Mouse (Mus musculus): ENCODE results near the gene Celf2. TPM values are rescaled to one million over a fixed set of nuclear protein-coding genes. Genes with fewer than 3 reads are reported as not detected.

The Celf2 gene
- polyA plus RNA-seq, 1 experiment from 2014 or later = 322 TPM

DNA sequence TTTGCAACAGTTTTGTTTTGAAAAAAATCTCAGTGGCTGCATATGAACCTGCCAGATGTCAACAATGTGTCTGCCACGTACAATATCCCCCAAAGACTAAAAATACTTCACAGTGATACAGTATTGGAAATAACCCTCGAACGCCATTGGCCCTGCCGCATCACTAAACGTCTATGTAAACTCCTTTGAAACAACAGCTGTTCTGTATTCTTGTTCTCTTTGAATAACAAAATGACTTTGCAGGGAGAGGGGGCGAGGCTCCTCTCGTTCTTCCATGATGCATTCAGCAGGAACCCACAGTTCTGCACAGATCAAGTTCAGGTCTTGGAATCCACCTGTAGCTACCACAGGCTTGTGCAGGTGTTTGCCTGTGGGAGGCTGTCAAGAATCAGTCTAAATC, 597.4 kb downstream of the Celf2 start:
- no peaks in the 10 kb centered on the region for H3K36me3 ChIP-seq
- H3K4me1 ChIP-seq = peaks cover 30% of the 10 kb centered on the region
- no peaks in the 10 kb centered on the region for H3K27me3 ChIP-seq
- 0 out of 2 replicates have a peak overlapping the region, but pooled peaks have one; percentile 4 for H3K27ac ChIP-seq (replicated peaks)
- H3K4me3 ChIP-seq = no peak overlapping the region
- no peaks in the 10 kb centered on the region for H3K9me3 ChIP-seq
- no peak overlapping the region for H3K4me2 ChIP-seq (replicated peaks)
- ATAC-seq (replicated peaks) = peak; percentile 24; the same call in 1 of the 2 replicates
- no peak overlapping the region for H3K9ac ChIP-seq (replicated peaks)
- 18% methylated on average over 7 of the region's 7 CpGs for WGBS

DNA sequence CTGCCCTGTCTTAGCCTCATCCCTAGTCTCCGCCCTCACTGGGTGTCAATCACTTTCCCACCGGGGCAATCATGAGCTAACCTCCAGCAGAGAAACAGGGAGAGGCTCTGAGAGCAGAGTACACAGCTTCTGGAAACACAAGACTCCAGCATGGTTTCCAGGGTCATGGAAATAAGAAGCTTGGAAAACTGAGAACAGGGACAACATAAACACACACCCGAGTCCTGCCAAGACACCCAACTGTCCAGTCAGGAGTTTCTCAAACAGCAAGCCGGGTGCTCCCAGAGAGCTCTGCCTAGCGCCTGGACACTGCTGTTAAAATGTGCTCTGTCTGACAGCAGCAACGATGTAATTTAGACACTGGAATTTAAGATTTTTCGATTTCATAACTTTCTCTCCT, 599.4 kb downstream of the Celf2 start:
- Histone ChIP-seq H3K4me3 (no peak overlapping the region), H3K27ac (replicated peaks) (no peak overlapping the region), H3K36me3 (no peaks in the 10 kb centered on the region), H3K27me3 (no peaks in the 10 kb centered on the region), H3K4me1 (peaks cover 32% of the 10 kb centered on the region), H3K9me3 (no peaks in the 10 kb centered on the region), H3K4me2 (replicated peaks) (no peak overlapping the region), H3K9ac (replicated peaks) (no peak overlapping the region)
- 83% methylated on average over 7 of the region's 7 CpGs for WGBS
- ATAC-seq (replicated peaks) = no peak

DNA sequence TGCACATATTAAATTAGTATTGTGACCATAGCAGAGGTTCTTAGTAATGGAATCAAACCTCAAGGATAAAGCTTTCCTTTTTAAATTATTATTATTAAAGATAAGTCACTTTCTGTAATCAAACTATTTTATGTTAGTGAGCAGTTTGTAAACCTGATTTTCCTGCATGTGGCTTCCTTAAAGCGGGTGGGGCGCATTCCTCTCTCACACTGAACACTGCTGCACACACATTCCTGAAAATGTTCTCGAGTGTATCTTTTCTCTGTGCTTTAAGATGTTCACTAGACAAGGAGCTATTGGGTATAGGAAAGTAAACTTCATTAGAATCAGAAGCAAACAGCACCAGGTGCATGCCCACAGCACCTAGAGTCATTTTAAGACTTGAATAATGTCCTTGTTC, 605.0 kb downstream of the Celf2 start:
- ATAC-seq (replicated peaks) = no peak
- H3K27me3 ChIP-seq = no peaks in the 10 kb centered on the region
- H3K4me1 ChIP-seq = peaks cover 12% of the 10 kb centered on the region
- 0 out of 2 replicates have a peak overlapping the region, but pooled peaks have one; percentile 23 for H3K27ac ChIP-seq (replicated peaks)
- no peak overlapping the region for H3K4me2 ChIP-seq (replicated peaks)
- H3K9me3 ChIP-seq = no peaks in the 10 kb centered on the region
- H3K9ac ChIP-seq (replicated peaks) = no peak overlapping the region
- no peak overlapping the region for H3K4me3 ChIP-seq
- WGBS = 74% methylated on average over 3 of the region's 3 CpGs
- no peaks in the 10 kb centered on the region for H3K36me3 ChIP-seq

DNA sequence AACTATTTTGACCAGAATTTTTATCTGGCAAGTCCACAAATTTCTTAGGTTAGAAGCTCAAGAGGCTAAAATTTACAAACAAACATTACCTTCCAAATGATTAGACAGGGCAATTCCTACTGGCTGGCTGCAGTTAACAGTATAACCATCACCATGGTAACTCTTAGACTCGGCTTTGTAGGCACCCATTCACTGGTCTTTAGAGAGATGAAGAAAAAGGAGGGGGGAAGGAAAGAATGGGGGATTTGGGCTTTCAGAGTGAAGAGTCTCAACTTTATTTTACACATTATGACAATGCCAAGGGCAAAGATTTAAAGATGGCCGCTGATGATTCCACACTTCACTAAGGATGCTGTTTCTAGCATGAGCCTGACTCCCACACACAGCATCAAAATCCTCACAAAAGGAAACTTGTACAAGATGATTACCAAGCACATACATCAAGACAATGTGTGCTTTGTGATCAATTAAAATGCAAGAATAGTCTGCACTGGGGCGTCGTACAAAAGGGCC, 606.1 kb downstream of the Celf2 start:
- Histone ChIP-seq H3K27me3 (no peaks in the 10 kb centered on the region), H3K36me3 (no peaks in the 10 kb centered on the region), H3K4me3 (no peak overlapping the region), H3K9me3 (no peaks in the 10 kb centered on the region), H3K4me1 (peaks cover 12% of the 10 kb centered on the region), H3K9ac (replicated peaks) (no peak overlapping the region), H3K27ac (replicated peaks) (peak overlapping the region; percentile 56; the same call in 1 of the 2 replicates), H3K4me2 (replicated peaks) (peak overlapping the region; percentile 7; the same call in 1 of the 2 replicates)
- peak; percentile 88 for ATAC-seq (replicated peaks)
- 4% methylated on average over 4 of the region's 4 CpGs for WGBS

DNA sequence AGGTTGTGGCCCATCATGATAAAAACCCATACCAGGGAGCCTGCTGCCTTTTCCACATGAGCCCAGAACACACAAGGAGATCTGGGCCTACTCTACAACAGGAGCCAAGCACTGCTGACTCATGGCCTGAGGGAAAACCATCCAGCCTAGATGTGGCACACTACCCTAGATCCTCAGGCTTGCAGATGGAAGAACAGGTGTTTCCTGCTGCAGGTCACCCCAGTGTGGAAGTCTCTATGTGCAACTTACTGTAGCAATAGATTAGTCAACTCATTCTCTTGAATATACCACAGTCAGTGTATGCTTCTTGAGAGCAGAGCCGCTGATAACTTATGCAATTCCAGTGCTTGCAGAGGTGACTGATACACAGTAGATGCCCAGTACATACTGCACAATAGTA, 612.5 kb downstream of the Celf2 start:
- H3K4me2 ChIP-seq (replicated peaks) = no peak overlapping the region
- H3K36me3 ChIP-seq = no peaks in the 10 kb centered on the region
- H3K4me1 ChIP-seq = no peaks in the 10 kb centered on the region
- ATAC-seq (replicated peaks) = no peak
- H3K27ac ChIP-seq (replicated peaks) = no peak overlapping the region
- H3K9ac ChIP-seq (replicated peaks) = no peak overlapping the region
- H3K9me3 ChIP-seq = no peaks in the 10 kb centered on the region
- no peak overlapping the region for H3K4me3 ChIP-seq
- 92% methylated on average over 1 of the region's 1 CpGs for WGBS
- no peaks in the 10 kb centered on the region for H3K27me3 ChIP-seq

DNA sequence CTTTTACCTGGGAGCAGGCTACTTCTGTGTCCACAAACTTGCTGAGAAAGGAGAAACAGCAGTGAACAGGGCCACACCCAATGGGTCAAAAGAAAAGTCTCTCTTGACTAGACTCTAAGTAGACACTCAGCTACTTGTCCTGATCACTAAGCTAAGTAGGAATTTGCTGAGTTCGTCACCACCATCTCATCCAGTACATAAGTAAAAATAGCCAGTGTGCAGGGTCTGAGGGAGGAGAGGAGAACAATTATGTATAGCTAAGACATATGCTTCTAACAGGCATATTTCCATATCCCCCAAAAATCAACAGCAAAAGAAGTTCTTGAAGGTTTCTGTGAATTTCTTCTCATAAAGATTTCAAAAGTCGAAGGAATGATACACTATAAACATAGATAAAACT, 615.8 kb downstream of the Celf2 start:
- H3K4me2 ChIP-seq (replicated peaks) = no peak overlapping the region
- no peak overlapping the region for H3K27ac ChIP-seq (replicated peaks)
- no peak overlapping the region for H3K4me3 ChIP-seq
- no peak overlapping the region for H3K9ac ChIP-seq (replicated peaks)
- no peaks in the 10 kb centered on the region for H3K27me3 ChIP-seq
- ATAC-seq (replicated peaks) = no peak
- no peaks in the 10 kb centered on the region for H3K36me3 ChIP-seq
- 88% methylated on average over 2 of the region's 2 CpGs for WGBS
- H3K4me1 ChIP-seq = no peaks in the 10 kb centered on the region
- H3K9me3 ChIP-seq = no peaks in the 10 kb centered on the region

DNA sequence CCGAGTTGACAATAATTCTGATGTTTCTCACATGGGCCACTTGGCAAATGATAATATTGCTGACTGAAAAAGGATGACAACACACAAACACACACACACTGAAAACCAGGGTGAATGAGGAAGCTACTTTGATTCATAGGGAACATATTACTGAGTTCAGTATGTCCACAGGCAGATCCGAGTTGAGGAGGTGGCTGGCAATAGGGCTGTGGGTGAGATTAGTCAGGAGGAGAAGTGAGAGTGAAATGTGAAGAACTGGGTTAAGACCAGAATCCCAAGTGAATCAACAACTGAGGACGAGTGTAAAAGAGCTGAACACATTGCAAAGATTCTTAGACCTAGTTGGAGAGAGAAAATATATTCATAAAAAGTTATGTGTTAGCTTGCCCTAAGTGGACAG, 616.3 kb downstream of the Celf2 start:
- H3K4me3 ChIP-seq = no peak overlapping the region
- no peak overlapping the region for H3K27ac ChIP-seq (replicated peaks)
- no peaks in the 10 kb centered on the region for H3K27me3 ChIP-seq
- H3K9ac ChIP-seq (replicated peaks) = no peak overlapping the region
- ATAC-seq (replicated peaks) = no peak
- H3K4me2 ChIP-seq (replicated peaks) = no peak overlapping the region
- no peaks in the 10 kb centered on the region for H3K4me1 ChIP-seq
- no peaks in the 10 kb centered on the region for H3K9me3 ChIP-seq
- no peaks in the 10 kb centered on the region for H3K36me3 ChIP-seq
- WGBS = 81% methylated on average over 3 of the region's 3 CpGs

DNA sequence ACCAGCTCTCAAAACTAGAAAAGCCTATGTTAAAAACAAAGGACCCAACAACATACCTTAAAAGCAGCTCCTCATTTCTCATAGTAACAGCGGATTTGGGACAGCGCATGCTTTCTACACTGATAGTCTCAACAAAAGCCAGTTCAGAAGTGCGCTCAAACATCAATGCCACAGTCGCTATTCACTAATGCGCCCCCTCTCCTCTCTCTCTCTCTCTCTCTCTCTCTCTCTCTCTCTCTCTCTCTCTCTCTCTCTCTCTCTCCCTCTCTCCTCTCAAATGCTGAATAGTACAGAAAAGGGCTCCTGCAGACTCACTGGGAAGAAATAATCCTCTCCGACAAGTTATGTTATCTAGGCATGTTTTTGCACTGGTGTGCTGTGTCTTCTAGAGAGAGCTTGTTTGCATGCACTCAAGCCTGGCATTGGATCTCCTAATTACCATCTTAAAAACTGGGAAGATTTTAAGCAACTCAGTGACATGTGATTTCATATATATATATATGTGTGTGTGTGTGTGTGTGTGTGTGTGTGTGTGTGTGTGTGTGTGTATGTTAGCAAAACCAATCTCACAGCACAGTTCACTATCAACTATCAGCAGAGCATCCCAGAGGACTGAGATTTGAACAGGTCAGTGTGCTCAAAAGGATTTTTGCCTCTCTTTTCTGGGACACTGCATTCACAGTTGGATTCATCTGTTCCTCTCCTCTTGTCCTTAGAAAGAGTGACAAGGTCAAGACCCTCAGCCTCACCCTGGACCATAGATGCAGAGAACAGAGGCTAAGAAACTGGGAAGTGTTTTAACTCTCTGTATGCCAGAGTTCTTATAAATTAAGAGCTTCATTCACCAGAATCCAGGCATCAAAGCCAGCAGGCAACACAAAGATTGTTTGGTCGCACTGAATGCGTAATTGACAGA, 624.3 kb downstream of the Celf2 start:
- H3K4me1 ChIP-seq = peaks cover 19% of the 10 kb centered on the region
- no peaks in the 10 kb centered on the region for H3K27me3 ChIP-seq
- H3K36me3 ChIP-seq = no peaks in the 10 kb centered on the region
- H3K9me3 ChIP-seq = no peaks in the 10 kb centered on the region
- peak overlapping the region; percentile 89 for H3K9ac ChIP-seq (replicated peaks)
- 4% methylated on average over 8 of the region's 8 CpGs for WGBS
- H3K4me2 ChIP-seq (replicated peaks) = peak overlapping the region; percentile 38
- H3K4me3 ChIP-seq = peak overlapping the region; percentile 48
- H3K27ac ChIP-seq (replicated peaks) = peak overlapping the region; percentile 98
- peak; percentile 62 for ATAC-seq (replicated peaks)

DNA sequence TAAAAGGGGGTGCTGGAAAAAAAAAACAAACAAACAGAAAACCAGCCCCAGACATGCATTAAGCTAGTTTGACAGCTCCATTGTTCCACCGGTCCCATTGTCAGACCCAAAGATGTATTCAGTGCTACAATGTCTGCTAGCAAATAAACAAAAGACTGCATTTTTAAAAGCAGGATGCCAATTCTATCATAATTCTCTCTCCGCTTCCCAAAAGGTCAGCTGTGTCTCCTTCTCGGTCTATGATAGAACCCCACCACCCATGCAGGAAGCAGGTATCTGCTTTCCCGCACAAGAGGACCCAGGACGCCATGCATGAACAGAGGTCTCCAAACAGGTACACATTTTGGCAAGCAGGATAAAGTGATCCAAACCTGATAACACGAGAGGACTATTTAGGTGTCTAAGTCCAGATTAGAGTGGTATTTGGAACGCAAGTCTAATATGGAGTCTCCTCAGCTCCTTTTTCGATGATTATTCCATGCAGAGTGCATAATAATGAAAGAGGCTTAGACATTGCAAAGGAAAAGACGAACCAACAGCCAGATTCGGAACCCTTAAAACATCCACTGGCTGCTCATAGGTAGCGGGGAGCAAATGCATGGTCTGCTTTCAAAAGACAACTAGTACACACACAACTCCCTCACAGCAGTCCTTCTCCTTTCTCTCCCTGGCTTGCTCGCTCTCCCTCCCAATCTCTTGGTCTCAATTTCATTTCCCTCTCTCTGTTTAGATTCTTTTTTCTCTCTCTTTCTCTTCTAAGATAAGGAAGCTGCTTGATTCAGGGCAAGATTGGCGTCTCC, 625.2 kb downstream of the Celf2 start:
- Histone ChIP-seq H3K36me3 (no peaks in the 10 kb centered on the region), H3K9ac (replicated peaks) (peak overlapping the region; percentile 89), H3K4me1 (peaks cover 19% of the 10 kb centered on the region), H3K27ac (replicated peaks) (peak overlapping the region; percentile 98), H3K27me3 (no peaks in the 10 kb centered on the region), H3K9me3 (no peaks in the 10 kb centered on the region), H3K4me2 (replicated peaks) (peak overlapping the region; percentile 38), H3K4me3 (peak overlapping the region; percentile 48)
- peak; percentile 57 for ATAC-seq (replicated peaks)
- WGBS = 6% methylated on average over 13 of the region's 13 CpGs

DNA sequence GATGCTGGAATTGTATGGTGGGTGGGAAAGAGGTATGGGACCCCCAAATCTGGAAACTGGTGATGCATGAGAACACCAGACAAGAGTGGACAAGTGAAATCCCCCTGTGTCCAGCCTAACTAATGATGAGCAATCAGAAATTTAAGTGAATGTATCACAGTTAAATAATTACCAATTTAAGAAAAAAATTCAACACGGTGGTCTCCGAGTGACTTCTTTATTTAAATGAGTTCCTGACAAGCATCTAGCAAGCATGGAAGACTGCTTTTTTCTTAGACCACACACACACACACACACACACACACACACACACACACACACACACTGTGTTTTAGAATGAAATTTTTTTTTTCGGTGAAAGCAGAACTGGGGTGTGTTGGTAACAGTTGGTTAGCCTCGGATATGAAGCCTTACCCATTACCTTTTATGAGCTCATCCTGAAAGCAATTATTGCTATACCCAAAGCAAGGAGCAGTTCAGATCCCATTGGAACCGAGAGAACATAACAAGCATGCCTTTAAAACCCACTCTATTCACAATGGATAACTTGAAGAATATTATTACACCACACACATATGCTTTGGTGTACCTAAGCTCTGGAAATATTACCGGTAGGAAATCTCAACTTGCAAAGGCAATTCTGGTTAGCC, 627.0 kb downstream of the Celf2 start:
- Histone ChIP-seq H3K27ac (replicated peaks) (peak overlapping the region; percentile 93), H3K9ac (replicated peaks) (peak overlapping the region; percentile 61), H3K27me3 (no peaks in the 10 kb centered on the region), H3K4me3 (peak overlapping the region; percentile 48), H3K9me3 (no peaks in the 10 kb centered on the region), H3K4me2 (replicated peaks) (peak overlapping the region; percentile 50), H3K4me1 (peaks cover 26% of the 10 kb centered on the region), H3K36me3 (no peaks in the 10 kb centered on the region)
- peak; percentile 23; the same call in 1 of the 2 replicates for ATAC-seq (replicated peaks)
- 14% methylated on average over 6 of the region's 6 CpGs for WGBS

DNA sequence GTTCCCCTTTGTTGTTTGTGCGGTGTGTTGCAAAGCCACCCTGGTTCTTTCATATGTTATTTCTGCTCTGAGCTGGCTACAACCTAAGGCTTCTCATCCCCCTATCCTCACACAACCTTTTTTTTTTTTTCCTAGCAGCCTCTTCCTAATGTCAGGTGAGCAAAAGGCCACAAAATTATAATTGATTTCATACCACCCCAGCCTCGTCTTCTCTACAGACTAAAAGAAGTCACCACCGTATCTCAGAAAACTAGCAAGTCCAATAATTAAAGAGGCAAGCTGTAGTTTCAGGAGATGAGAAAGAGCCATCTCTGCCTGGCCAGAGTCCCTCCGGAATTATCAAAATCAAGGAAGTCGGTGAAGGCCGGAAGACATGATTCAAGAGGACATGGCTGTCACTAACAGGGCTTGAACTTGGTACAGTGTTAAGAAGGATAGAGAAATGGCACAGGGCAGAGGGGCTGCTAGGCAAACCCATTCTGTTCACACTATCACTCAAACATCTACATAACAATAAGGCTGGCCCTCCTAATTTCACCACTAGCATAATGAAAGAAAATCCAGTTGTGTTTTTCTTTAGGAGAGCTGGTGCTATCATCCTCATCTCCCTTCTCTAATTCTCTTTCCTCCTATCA, 628.3 kb downstream of the Celf2 start:
- ATAC-seq (replicated peaks) = no peak
- Histone ChIP-seq H3K4me1 (peaks cover 35% of the 10 kb centered on the region), H3K27ac (replicated peaks) (peak overlapping the region; percentile 93), H3K4me3 (peak overlapping the region; percentile 48), H3K36me3 (no peaks in the 10 kb centered on the region), H3K4me2 (replicated peaks) (peak overlapping the region; percentile 50), H3K27me3 (no peaks in the 10 kb centered on the region), H3K9me3 (no peaks in the 10 kb centered on the region), H3K9ac (replicated peaks) (peak overlapping the region; percentile 61)
- 47% methylated on average over 6 of the region's 6 CpGs for WGBS
